Mouse (Mus musculus) midbrain, embryonic 13.5 days (tissue): ENCODE measurements around the gene Smyd4. TPM values are rescaled to one million over a fixed set of nuclear protein-coding genes. Genes with fewer than 3 reads are reported as not detected.

Experiments used
- ATAC-seq: fragments of 200-750 bp; cut with Nextera tagmentation; 2 replicates; pipeline ENCODE4 v1.8.0; 2017; ENCODE audit warnings: mild to moderate bottlenecking, moderate TSS enrichment, moderate library complexity
- H3K27ac ChIP-seq: fragments of 300-500 bp; sonication (generic); 2 replicates; pipeline ENCODE4 v1.5.1; 2015; ENCODE audit warnings: inconsistent platforms, mild to moderate bottlenecking, moderate library complexity
- H3K27me3 ChIP-seq: fragments of 300-500 bp; sonication (generic); 2 replicates; pipeline ENCODE4 v1.6.1; 2015; ENCODE audit warnings: mild to moderate bottlenecking, inconsistent platforms
- H3K36me3 ChIP-seq: fragments of 300-500 bp; sonication (generic); 2 replicates; pipeline ENCODE4 v1.6.1; 2015; ENCODE audit warnings: mild to moderate bottlenecking, inconsistent platforms
- H3K4me1 ChIP-seq: fragments of 300-500 bp; sonication (generic); replicated peaks from 2 replicates; pipeline ENCODE4 v1.6.1; 2015; ENCODE audit warnings: inconsistent platforms
- H3K4me2 ChIP-seq: fragments of 300-500 bp; sonication (generic); replicated peaks from 2 replicates; pipeline ENCODE4 v1.6.1; 2015; ENCODE audit warnings: moderate library complexity, mild to moderate bottlenecking, inconsistent platforms
- H3K4me3 ChIP-seq: fragments of 300-500 bp; sonication (generic); replicated peaks from 2 replicates; pipeline ENCODE4 v1.5.1; 2015; ENCODE audit warnings: mild to moderate bottlenecking, inconsistent platforms
- H3K9ac ChIP-seq: fragments of 300-500 bp; sonication (generic); replicated peaks from 2 replicates; pipeline ENCODE4 v1.6.1; 2015; ENCODE audit warnings: mild to moderate bottlenecking, inconsistent platforms
- H3K9me3 ChIP-seq: fragments of 300-500 bp; sonication (generic); 2 replicates; pipeline ENCODE4 v1.6.1; 2016; ENCODE audit warnings: mild to moderate bottlenecking, inconsistent platforms
- WGBS: fragments of 180-500 bp; shearing (Covaris S2); methylation state at CpG from one replicate; pipeline ENCODE4 v1.1.7; 2015; 5-methylcytosine and 5-hydroxymethylcytosine counted together
- polyA plus RNA-seq: library from polyadenylated mRNA; unstranded; fragments of >200 nt; fragmentation: Nextera tagmentation; extraction: Ambion mirVana; gene quantifications from 2 replicates; pipeline ENCODE4 v1.2.1, GENCODE M21; 2015

Gene Smyd4
- polyA plus RNA-seq, 1 experiment from 2014 or later: 15.3 TPM

- no peaks in the 10 kb centered on the region for H3K27me3 ChIP-seq
- H3K4me1 ChIP-seq: peaks cover 5% of the 10 kb centered on the region
- no peaks in the 10 kb centered on the region for H3K9me3 ChIP-seq
- H3K27ac ChIP-seq: no peak overlapping the region
- H3K4me3 ChIP-seq: no peak overlapping the region
- peaks cover 11% of the 10 kb centered on the region; the same call in 1 of the 2 replicates for H3K36me3 ChIP-seq
- ATAC-seq: no peak
- 98% methylated on average over 2 of the region's 2 CpGs for WGBS
- H3K9ac ChIP-seq: no peak overlapping the region
- no peak overlapping the region for H3K4me2 ChIP-seq
Measured at GRCm38 (mm10) chr11:75324433-75324832, 23.8 kb upstream of the Smyd4 start.

GRCm38 (mm10) chr11:75325116-75325968 lies 22.9 kb upstream of the Smyd4 start:
- no peak for ATAC-seq
- H3K9me3 ChIP-seq: no peaks in the 10 kb centered on the region
- 87% methylated on average over 16 of the region's 16 CpGs for WGBS
- H3K27ac ChIP-seq: no peak overlapping the region
- H3K4me3 ChIP-seq: no peak overlapping the region
- H3K4me1 ChIP-seq: no peaks in the 10 kb centered on the region
- H3K9ac ChIP-seq: no peak overlapping the region
- H3K27me3 ChIP-seq: no peaks in the 10 kb centered on the region
- peaks cover 11% of the 10 kb centered on the region; the same call in 1 of the 2 replicates for H3K36me3 ChIP-seq
- no peak overlapping the region for H3K4me2 ChIP-seq

DNA sequence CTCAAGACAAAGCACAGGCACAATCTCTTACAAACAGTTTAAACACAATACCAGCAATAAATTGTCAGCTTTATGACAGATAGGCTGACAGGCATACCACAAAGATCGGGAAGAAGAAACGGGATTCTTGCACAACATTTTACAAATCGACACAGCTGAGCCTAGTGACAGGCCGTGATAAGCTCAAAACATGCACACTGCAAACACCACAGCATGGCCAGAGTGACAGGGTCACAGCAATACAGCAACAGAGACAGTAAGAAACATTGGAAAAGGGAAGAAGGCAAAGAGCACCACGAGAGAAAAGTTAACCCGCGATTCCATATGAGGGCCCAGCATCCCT lies 22.3 kb upstream of the Smyd4 start:
- ATAC-seq: no peak
- H3K4me3 ChIP-seq: no peak overlapping the region
- H3K27ac ChIP-seq: no peak overlapping the region
- H3K4me1 ChIP-seq: no peaks in the 10 kb centered on the region
- no peaks in the 10 kb centered on the region for H3K9me3 ChIP-seq
- H3K27me3 ChIP-seq: no peaks in the 10 kb centered on the region
- H3K4me2 ChIP-seq: no peak overlapping the region
- no peak overlapping the region for H3K9ac ChIP-seq
- WGBS: 94% methylated on average over 7 of the region's 7 CpGs
- peaks cover 11% of the 10 kb centered on the region; the same call in 1 of the 2 replicates for H3K36me3 ChIP-seq

DNA sequence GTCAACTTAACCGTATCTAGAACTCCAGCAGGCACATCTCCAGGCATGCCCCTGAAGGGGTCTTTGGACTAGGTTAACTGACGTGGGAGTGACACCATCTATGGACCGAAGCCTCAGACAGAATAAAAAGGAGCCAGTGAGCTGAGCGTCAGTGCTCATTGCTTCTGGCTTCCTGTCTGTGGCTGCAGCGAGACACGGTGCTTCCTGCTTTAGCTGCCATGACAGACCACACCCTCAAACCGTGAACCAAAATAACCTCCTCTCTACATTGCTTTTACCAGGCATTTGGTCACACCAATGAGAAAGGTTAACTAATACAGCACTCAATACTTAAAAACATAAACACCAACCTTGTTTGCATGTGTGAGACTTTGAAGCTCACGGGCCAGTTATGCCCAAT lies 11.6 kb upstream of the Smyd4 start:
- H3K4me2 ChIP-seq: no peak overlapping the region
- H3K9ac ChIP-seq: no peak overlapping the region
- WGBS: 89% methylated on average over 8 of the region's 8 CpGs
- H3K4me3 ChIP-seq: no peak overlapping the region
- H3K36me3 ChIP-seq: peaks cover 40% of the 10 kb centered on the region
- no peak overlapping the region for H3K27ac ChIP-seq
- no peaks in the 10 kb centered on the region for H3K27me3 ChIP-seq
- no peaks in the 10 kb centered on the region for H3K4me1 ChIP-seq
- no peaks in the 10 kb centered on the region for H3K9me3 ChIP-seq
- no peak for ATAC-seq

DNA sequence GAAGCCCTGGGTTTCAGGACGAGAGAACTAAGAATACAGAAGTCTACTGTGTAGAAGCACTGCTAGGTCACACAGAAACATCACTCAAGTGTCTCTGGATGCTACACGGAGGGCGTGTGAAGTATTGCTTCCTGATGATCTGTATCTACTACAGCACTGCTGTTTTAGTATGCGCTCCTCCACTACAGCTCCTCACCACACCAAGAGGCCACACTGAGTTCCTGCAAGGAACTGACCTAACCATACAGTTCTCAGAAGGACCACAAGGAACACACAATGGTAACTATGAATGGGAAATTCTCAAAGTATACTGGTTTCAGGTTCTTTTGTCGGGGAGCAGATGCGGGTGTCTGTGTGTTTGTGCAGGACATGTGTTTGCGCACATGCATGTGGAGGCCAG lies 11.0 kb upstream of the Smyd4 start:
- Histone ChIP-seq H3K36me3 (peaks cover 35% of the 10 kb centered on the region), H3K9me3 (no peaks in the 10 kb centered on the region), H3K9ac (no peak overlapping the region), H3K4me1 (no peaks in the 10 kb centered on the region), H3K4me2 (no peak overlapping the region), H3K4me3 (no peak overlapping the region), H3K27ac (no peak overlapping the region), H3K27me3 (no peaks in the 10 kb centered on the region)
- 94% methylated on average over 7 of the region's 7 CpGs for WGBS
- no peak for ATAC-seq

GRCm38 (mm10) chr11:75340076-75340475 lies 8.2 kb upstream of the Smyd4 start:
- Histone ChIP-seq H3K4me1 (no peaks in the 10 kb centered on the region), H3K9ac (no peak overlapping the region), H3K9me3 (no peaks in the 10 kb centered on the region), H3K4me3 (no peak overlapping the region), H3K4me2 (no peak overlapping the region), H3K27me3 (no peaks in the 10 kb centered on the region), H3K27ac (peak overlapping the region; percentile 6; the same call in 1 of the 2 replicates), H3K36me3 (peaks cover 32% of the 10 kb centered on the region)
- no peak for ATAC-seq
- 90% methylated on average over 14 of the region's 14 CpGs for WGBS

DNA sequence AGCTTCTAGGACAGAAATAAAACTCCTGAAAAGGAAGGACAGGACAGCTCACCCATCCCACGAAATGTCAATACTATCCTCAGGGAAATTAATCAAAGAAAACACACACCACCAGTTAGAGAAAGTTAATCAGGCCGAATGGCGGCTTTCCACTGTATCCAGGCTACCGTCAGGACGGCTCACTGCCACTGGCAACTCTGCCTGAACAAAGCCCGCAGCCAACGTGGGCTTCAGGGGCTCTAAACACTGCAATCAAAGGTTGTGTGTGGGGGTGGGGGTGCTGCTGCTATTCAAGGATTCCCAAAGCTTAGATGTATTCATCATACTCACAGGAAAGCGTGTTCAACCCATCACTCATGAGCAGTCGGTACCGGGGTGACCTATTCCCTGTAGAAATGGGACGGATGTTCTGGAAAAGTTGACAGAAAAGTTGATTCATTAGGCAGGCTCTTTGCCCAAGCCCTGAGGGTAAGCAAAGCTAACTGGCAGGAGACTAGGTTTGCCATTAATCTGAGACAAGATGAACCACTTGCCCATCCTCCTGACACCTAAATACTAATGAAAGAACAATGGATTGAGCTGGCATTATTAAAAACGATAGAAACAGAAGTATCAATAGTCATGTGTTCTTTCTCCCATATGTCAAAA lies 7.4 kb upstream of the Smyd4 start:
- peaks cover 32% of the 10 kb centered on the region for H3K36me3 ChIP-seq
- 83% methylated on average over 12 of the region's 12 CpGs for WGBS
- H3K9ac ChIP-seq: no peak overlapping the region
- no peaks in the 10 kb centered on the region for H3K27me3 ChIP-seq
- no peak overlapping the region for H3K4me2 ChIP-seq
- H3K4me3 ChIP-seq: no peak overlapping the region
- H3K9me3 ChIP-seq: no peaks in the 10 kb centered on the region
- H3K27ac ChIP-seq: no peak overlapping the region
- no peak for ATAC-seq
- no peaks in the 10 kb centered on the region for H3K4me1 ChIP-seq

- Histone ChIP-seq H3K9ac (no peak overlapping the region), H3K4me3 (no peak overlapping the region), H3K4me2 (no peak overlapping the region), H3K36me3 (peaks cover 23% of the 10 kb centered on the region), H3K4me1 (peaks cover 16% of the 10 kb centered on the region), H3K9me3 (no peaks in the 10 kb centered on the region), H3K27me3 (no peaks in the 10 kb centered on the region), H3K27ac (no peak overlapping the region)
- WGBS: 93% methylated on average over 2 of the region's 2 CpGs
- ATAC-seq: no peak
Measured at GRCm38 (mm10) chr11:75343096-75343495, 5.1 kb upstream of the Smyd4 start.

DNA sequence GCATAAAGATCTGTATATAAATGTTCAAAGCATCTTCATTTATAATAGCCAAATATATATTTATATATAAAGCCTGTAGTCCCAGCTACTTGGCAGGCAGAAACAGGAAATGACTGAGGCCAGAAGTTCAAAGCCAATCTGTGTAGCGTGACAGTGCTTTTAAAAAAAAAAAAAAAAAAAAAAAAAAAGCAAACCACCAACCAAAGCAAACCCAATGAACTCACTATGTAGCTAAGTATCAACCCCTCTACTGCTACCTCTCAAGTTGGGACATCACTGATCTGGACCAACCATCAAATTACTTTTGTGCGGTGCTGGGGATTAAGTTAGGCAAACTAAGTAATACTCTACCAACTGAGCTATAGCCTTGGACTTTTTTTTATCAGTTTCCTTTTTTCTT lies 4.1 kb upstream of the Smyd4 start:
- 77% methylated on average over 2 of the region's 2 CpGs for WGBS
- Histone ChIP-seq H3K36me3 (peaks cover 17% of the 10 kb centered on the region), H3K27me3 (no peaks in the 10 kb centered on the region), H3K4me3 (no peak overlapping the region), H3K9me3 (no peaks in the 10 kb centered on the region), H3K4me1 (peaks cover 22% of the 10 kb centered on the region), H3K9ac (no peak overlapping the region), H3K27ac (no peak overlapping the region), H3K4me2 (no peak overlapping the region)
- ATAC-seq: no peak

GRCm38 (mm10) chr11:75344716-75345115 lies 3.5 kb upstream of the Smyd4 start:
- no peak overlapping the region for H3K9ac ChIP-seq
- H3K36me3 ChIP-seq: peaks cover 13% of the 10 kb centered on the region
- H3K4me2 ChIP-seq: no peak overlapping the region
- ATAC-seq: no peak
- no peak overlapping the region for H3K27ac ChIP-seq
- no peak overlapping the region for H3K4me3 ChIP-seq
- H3K4me1 ChIP-seq: peaks cover 22% of the 10 kb centered on the region
- H3K27me3 ChIP-seq: no peaks in the 10 kb centered on the region
- no peaks in the 10 kb centered on the region for H3K9me3 ChIP-seq
- WGBS: 95% methylated on average over 5 of the region's 5 CpGs

GRCm38 (mm10) chr11:75346556-75347187 lies 1.6 kb upstream of the Smyd4 start:
- peak overlapping the region; percentile 11 for H3K4me3 ChIP-seq
- H3K4me1 ChIP-seq: peaks cover 22% of the 10 kb centered on the region
- no peaks in the 10 kb centered on the region for H3K9me3 ChIP-seq
- 64% methylated on average over 4 of the region's 4 CpGs for WGBS
- peak overlapping the region; percentile 82 for H3K4me2 ChIP-seq
- no peaks in the 10 kb centered on the region for H3K36me3 ChIP-seq
- H3K27ac ChIP-seq: no peak overlapping the region
- no peak for ATAC-seq
- H3K9ac ChIP-seq: 0 out of 2 replicates have a peak overlapping the region, but pooled peaks have one; percentile 1
- no peaks in the 10 kb centered on the region for H3K27me3 ChIP-seq

DNA sequence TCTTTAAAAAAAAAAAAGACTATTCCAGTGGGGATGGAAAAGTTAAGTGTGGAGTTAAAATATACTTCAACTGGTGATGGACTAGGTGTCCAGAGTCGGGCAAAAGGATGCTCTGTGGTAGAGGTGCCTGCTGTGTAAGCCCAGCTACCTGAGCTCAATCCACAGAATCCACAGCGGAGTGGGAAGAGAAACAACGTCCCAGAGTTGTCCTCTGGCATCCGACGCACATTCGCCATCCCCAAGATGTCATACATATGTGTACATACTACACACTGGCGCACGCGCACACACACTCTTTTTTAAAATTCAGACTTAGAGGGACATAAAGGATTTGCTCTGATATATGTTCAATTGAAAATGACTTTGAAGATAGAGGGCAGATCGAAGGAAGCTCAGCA lies 1.0 kb upstream of the Smyd4 start:
- Histone ChIP-seq H3K27me3 (no peaks in the 10 kb centered on the region), H3K4me2 (peak overlapping the region; percentile 82), H3K27ac (no peak overlapping the region), H3K4me3 (peak overlapping the region; percentile 74), H3K9ac (peak overlapping the region; percentile 78), H3K9me3 (no peaks in the 10 kb centered on the region), H3K4me1 (peaks cover 22% of the 10 kb centered on the region), H3K36me3 (no peaks in the 10 kb centered on the region)
- no peak for ATAC-seq
- 43% methylated on average over 10 of the region's 10 CpGs for WGBS
